9 mouse cellular contexts compared by ENCODE assay signal in the genomic region with DNA sequence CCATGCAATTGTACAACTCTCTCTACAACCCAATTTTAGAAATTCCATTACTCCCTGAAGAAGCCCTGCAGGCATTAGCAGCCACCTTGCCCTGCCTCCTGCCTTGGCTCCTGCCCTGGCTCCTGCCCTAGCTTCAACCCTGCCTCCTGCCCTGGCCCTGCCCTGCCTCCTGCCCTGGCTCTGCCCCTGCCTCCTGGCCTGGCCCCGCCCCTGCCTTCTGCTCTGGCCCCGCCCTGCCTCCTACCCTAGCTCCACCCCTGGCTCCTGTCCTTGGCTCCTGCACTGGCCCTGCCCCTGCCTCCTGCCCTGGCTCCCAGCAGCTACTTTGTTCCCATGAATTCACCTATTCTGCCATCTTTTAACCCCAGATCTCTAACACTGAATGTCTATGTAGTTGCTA.
DNase-seq lines count a peak whose midpoint lies in the region; ATAC-seq and TF ChIP-seq lines count a peak whose summit lies in the region.
"Had no signal": no experiment of that assay in that cellular context is flagged by ENCODE, and none has a peak within 500 bp of the region (broad histone marks: within the 10 kb centered on the region; RNA-seq: fewer than 3 reads in every experiment).

No protein-coding gene starts in this region.

- no peak for TF ChIP-seq CTCF in lung, postnatal 0 days (IDR thresholded peaks at IDR 0.05)

- TF ChIP-seq EP300 in lung, postnatal 0 days (IDR thresholded peaks at IDR 0.05), result no peak

- DNase-seq in hindbrain, embryonic 10.5 days (ENCODE audit: low spot score), result peak; percentile 35
- peak; percentile 18 for DNase-seq in adrenal gland, adult 8-10 months
- peak; percentile 65 to 75 for DNase-seq in kidney, adult 8-10 months
- DNase-seq in lung, postnatal 0 days (ENCODE audit: low spot score), result peak; percentile 18
- no peak for DNase-seq in left cerebral cortex, adult 11 months (ENCODE audit: low spot score)
- DNase-seq in right cerebral cortex, postnatal 25 days, result no peak
- DNase-seq in T-cell, adult 2 months (ENCODE audit: low spot score), result no peak

- no peak overlapping the region for H3K9ac ChIP-seq in hindbrain, embryonic 12.5 days
- no peak overlapping the region for H3K9ac ChIP-seq in lung, postnatal 0 days (replicated peaks; ENCODE audit: low read depth)
- H3K9ac ChIP-seq: neural tube, embryonic 13.5 days had no signal

- no peaks in the 10 kb centered on the region for H3K36me3 ChIP-seq in hindbrain, embryonic 10.5 days
- no peaks in the 10 kb centered on the region for H3K36me3 ChIP-seq in hindbrain, embryonic 12.5 days
- no peaks in the 10 kb centered on the region for H3K36me3 ChIP-seq in lung, postnatal 0 days (ENCODE audit: insufficient read depth, low read length)
- H3K36me3 ChIP-seq: neural tube, embryonic 13.5 days had no signal

- ATAC-seq in hindbrain, embryonic 12.5 days (ENCODE audit: low FRiP score), result no peak
- peak; percentile 69 for ATAC-seq in lung, postnatal 0 days

- 8% methylated on average over 2 of the region's 2 CpGs for WGBS in hindbrain, embryonic 10.5 days
- 3% methylated on average over 2 of the region's 2 CpGs for WGBS in hindbrain, embryonic 12.5 days
- 11% methylated on average over 2 of the region's 2 CpGs for WGBS in lung, postnatal 0 days

- H3K4me1 ChIP-seq in hindbrain, embryonic 10.5 days (replicated peaks), result peaks cover 3% of the 10 kb centered on the region; the same call in 1 of the 2 replicates
- no peaks in the 10 kb centered on the region for H3K4me1 ChIP-seq in hindbrain, embryonic 12.5 days
- no peaks in the 10 kb centered on the region for H3K4me1 ChIP-seq in lung, postnatal 0 days (ENCODE audit: insufficient read depth, low read depth, low read length)

- no peaks in the 10 kb centered on the region for H3K27me3 ChIP-seq in hindbrain, embryonic 10.5 days (ENCODE audit: insufficient read depth, poor library complexity, severe bottlenecking)
- H3K27me3 ChIP-seq in hindbrain, embryonic 12.5 days, result no peaks in the 10 kb centered on the region
- no peaks in the 10 kb centered on the region for H3K27me3 ChIP-seq in lung, postnatal 0 days (replicated peaks; ENCODE audit: insufficient read depth, low read length)
- H3K27me3 ChIP-seq: neural tube, embryonic 13.5 days had no signal

- H3K27ac ChIP-seq in hindbrain, embryonic 10.5 days, result no peak overlapping the region
- H3K27ac ChIP-seq in hindbrain, embryonic 12.5 days, result no peak overlapping the region
- no peak overlapping the region for H3K27ac ChIP-seq in lung, postnatal 0 days (ENCODE audit: low read length)
- H3K27ac ChIP-seq: neural tube, embryonic 13.5 days had no signal

- no peak overlapping the region for H3K4me2 ChIP-seq in hindbrain, embryonic 12.5 days (replicated peaks)
- no peak overlapping the region for H3K4me2 ChIP-seq in lung, postnatal 0 days (replicated peaks; ENCODE audit: low read depth, low read length)
- H3K4me2 ChIP-seq: neural tube, embryonic 13.5 days had no signal

- H3K4me3 ChIP-seq in hindbrain, embryonic 10.5 days, result no peak overlapping the region
- H3K4me3 ChIP-seq in hindbrain, embryonic 12.5 days, result no peak overlapping the region
- no peak overlapping the region for H3K4me3 ChIP-seq in lung, postnatal 0 days (ENCODE audit: low read depth, low read length)
- H3K4me3 ChIP-seq: neural tube, embryonic 13.5 days had no signal

- H3K9me3 ChIP-seq in hindbrain, embryonic 10.5 days, result no peaks in the 10 kb centered on the region
- H3K9me3 ChIP-seq in hindbrain, embryonic 12.5 days (replicated peaks), result no peaks in the 10 kb centered on the region
- H3K9me3 ChIP-seq in lung, postnatal 0 days (ENCODE audit: low read length), result no peaks in the 10 kb centered on the region
- H3K9me3 ChIP-seq: neural tube, embryonic 13.5 days had no signal

Comparison
In these comparisons a context has a peak if more than half of its experiments do, and no peak if none do; other contexts are left out.
1. DNase-seq: peak in hindbrain, embryonic 10.5 days (single experiment), adrenal gland, adult 8-10 months (single experiment), kidney, adult 8-10 months (2 of 2) and lung, postnatal 0 days (single experiment); none in left cerebral cortex, adult 11 months (single experiment), right cerebral cortex, postnatal 25 days (single experiment) and T-cell, adult 2 months (single experiment).